Mouse (Mus musculus): ENCODE data around the gene Fam129b. TPM values are rescaled to one million over a fixed set of nuclear protein-coding genes. Genes with fewer than 3 reads are reported as not detected.

Fam129b gene
- total RNA-seq, 2 experiments from 2014 or later, result 22.6 to 23.7 TPM

Other genes with a start within 250 kb of the Fam129b start
- 10 to 100 TPM; 22.0 to 26.1 TPM for gene Eng, start 229.5 kb upstream of the Fam129b start, total RNA-seq (2021)
- gene Fpgs, start 172.0 kb upstream of the Fam129b start, total RNA-seq (2021), result 10 to 100 TPM in 1 of 2 experiments, 1 to 10 TPM in 1; 6.0 to 10.5 TPM
- 100 to 1,000 TPM; 105 to 117 TPM for gene Cdk9, start 163.0 kb upstream of the Fam129b start, total RNA-seq (2021)
- 10 to 100 TPM; 33.3 to 45.8 TPM for gene Sh2d3c, start 155.1 kb upstream of the Fam129b start, total RNA-seq (2021)
- gene 6330409D20Rik, start 135.1 kb upstream of the Fam129b start, total RNA-seq (2021), result 1 to 10 TPM; 2.5 to 3.2 TPM
- 10 to 100 TPM; 27.8 to 29.9 TPM for gene Tor2a, start 118.9 kb upstream of the Fam129b start, total RNA-seq (2021)
- under 1 TPM; 0.41 to 0.72 TPM for gene Ttc16, start 100.5 kb upstream of the Fam129b start, total RNA-seq (2021)
- 1 to 10 TPM; 7.2 to 9.2 TPM for gene Ptrh1, start 100.3 kb upstream of the Fam129b start, total RNA-seq (2021)
- under 1 TPM in 1 of 2 experiments, not detected in 1; 0.29 TPM for gene Cfap157, start 91.7 kb upstream of the Fam129b start, total RNA-seq (2021)
- 1,000 to 10,000 TPM in 1 of 2 experiments, 100 to 1,000 TPM in 1; 963 to 1,065 TPM for gene Stxbp1, start 28.9 kb upstream of the Fam129b start, total RNA-seq (2021)
- gene Rpl12, start 85.4 kb downstream of the Fam129b start, total RNA-seq (2021), result 100 to 1,000 TPM; 107 to 115 TPM
- 10 to 100 TPM; 34.7 to 36.2 TPM for gene Lrsam1, start 85.5 kb downstream of the Fam129b start, total RNA-seq (2021)
- 10 to 100 TPM; 26.9 to 27.1 TPM for gene Slc2a8, start 106.0 kb downstream of the Fam129b start, total RNA-seq (2021)

Data from left cerebral cortex, postnatal 36 days (tissue).